Mouse (Mus musculus) WW6 (cell line): ENCODE data around the gene Trp53i13.

Source experiments
- DNase-seq: peaks from one replicate; pipeline ENCODE4 v3.0.0-alpha.2; 2013; ENCODE audit warnings: low read depth, low spot score

The Trp53i13 gene

GRCm38 (mm10) chr11:77463101-77463445 lies 52.7 kb downstream of the Trp53i13 start:
- no peak for DNase-seq

- DNase-seq: no peak
Measured at GRCm38 (mm10) chr11:77462283-77463100, 53.3 kb downstream of the Trp53i13 start, which contains the start of gene Coro6. Gene Coro6, plus strand, starts transcription at chr11:77462411.

- no peak for DNase-seq
Measured at GRCm38 (mm10) chr11:77461856-77462255, 53.9 kb downstream of the Trp53i13 start.
